Mouse (Mus musculus): Measurements from ENCODE around the gene Ergic1. TPM values are rescaled to one million over a fixed set of nuclear protein-coding genes. Genes with fewer than 3 reads are reported as not detected.

Ergic1 gene
- polyA plus RNA-seq, 1 experiment = 35.7 TPM

DNA sequence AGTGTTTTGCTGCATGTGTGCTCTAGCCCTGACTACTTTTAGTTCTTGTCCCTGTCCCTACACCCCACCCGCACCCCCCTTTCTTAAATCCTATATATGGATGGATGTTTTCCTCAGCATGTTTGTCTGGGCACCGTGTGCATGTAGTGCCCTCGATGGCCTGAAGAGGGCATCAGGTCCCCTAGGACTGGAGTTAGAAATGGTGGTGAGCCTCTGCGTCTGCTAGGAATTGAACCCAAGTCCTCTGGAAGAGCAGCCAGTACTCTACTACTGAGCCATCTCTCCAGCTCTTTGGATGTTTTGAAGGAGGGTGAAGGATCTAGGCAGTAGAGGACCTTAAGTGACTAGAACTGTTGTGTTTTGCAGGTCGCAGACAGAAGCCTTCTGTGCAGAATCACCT lies 137.6 kb downstream of the Ergic1 start:
- TF ChIP-seq GATA1 (IDR thresholded peaks at IDR 0.05; ENCODE audit: low read length) = no peak

DNA sequence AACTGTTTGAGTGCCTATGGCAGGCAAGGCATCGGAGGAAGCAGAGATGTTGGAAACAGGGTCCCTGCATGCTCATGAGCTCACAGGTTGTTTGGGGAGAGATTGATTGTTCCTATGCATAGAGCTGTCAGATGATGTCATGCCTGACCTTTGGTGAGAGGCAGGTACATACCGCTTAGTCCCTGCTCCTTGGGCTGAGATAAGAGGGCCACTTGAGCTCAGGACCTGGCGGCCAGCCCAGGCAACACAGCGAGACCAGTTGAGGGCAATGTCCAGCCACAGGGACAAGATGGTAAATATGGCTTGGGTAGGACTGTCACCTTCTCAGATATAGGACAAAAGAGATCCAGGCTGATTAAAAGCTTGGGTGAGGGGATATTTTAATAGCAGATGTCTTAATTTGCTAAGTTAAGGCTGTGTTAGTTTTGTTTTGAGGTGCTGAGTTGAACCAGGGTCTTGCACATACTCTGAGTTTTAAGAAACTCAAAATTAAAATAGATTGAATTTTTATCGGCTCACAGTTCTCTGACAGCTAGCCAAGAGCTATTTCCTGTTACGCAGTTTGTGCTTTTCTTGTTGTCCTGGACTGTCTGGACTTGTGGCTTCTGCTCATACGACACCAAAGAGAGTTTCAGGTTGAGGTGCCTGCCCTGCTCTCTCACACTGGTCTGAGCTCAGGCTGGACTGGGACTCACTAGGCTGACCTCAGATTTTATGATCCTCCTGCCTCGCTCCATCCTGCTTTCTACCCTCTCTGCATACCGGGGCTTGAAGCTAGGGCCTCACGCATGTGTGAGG lies 138.7 kb downstream of the Ergic1 start:
- TF ChIP-seq GATA1 (IDR thresholded peaks at IDR 0.05; ENCODE audit: low read length) = no peak

- TF ChIP-seq GATA1 (IDR thresholded peaks at IDR 0.05; ENCODE audit: low read length) = no peak
These were observed 140.3 kb downstream of the Ergic1 start for GRCm38 (mm10) chr17:26701565-26701964.

- TF ChIP-seq GATA1 (IDR thresholded peaks at IDR 0.05; ENCODE audit: low read length) = no peak
These were observed 141.3 kb downstream of the Ergic1 start for GRCm38 (mm10) chr17:26702621-26703020.

GRCm38 (mm10) chr17:26703671-26704070 lies 142.4 kb downstream of the Ergic1 start:
- TF ChIP-seq GATA1 (IDR thresholded peaks at IDR 0.05; ENCODE audit: low read length) = no peak

DNA sequence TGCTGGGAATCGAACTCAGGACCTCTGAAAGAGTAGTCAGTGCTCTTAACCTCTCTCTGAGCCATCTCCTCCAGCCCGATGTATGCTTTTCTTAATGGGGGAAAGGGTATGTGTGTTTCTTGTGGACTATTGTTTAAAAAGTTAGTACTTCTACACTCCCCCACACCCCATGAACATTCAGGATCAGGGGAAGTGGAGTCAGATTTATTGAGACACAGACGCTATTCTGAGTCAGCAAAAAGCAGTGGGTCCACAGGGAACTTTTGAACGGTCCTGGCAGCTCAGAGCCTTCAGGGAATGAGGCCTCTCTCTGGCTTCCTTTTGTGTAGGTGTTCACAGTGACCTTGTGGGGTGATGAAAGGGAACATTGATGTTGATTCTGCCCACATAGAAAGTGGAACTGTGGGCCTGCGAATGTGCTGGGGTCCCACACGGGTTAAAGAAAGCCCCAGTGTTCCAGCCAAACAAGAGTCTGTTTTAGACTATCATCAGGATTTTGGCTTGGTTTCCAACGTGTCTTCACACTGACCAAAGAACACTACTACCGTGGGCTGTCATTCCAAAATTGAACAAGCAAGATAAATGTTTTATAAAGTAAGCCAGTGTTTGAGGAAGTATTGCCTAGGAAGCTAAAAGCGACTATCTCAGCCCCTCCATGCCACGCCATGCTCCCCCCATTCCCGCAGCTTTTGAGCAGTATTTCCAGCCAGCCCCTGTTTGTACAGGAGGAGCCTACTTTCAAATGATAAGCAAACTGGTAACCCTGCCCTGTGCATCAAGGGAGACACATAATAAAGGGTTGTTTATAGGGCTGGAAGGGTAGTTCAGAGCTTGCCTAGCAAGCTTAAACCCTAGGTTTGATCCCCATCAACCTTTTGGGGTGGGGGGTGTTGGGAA lies 144.4 kb downstream of the Ergic1 start:
- no peak for TF ChIP-seq GATA1 (IDR thresholded peaks at IDR 0.05; ENCODE audit: low read length)

Other genes starting within 250 kb of the Ergic1 start
- not detected in 2 replicates for gene Neurl1b, start 146.7 kb upstream of the Ergic1 start, polyA plus RNA-seq (2012)
- gene Dusp1, start 639 bp downstream of the Ergic1 start, polyA plus RNA-seq (2012) = 5.2 and 5.5 TPM in 2 replicates
- gene Atp6v0e, start 101.7 kb downstream of the Ergic1 start, polyA plus RNA-seq (2012) = 12.1 and 15.5 TPM in 2 replicates
- 1.6 and 1.7 TPM in 2 replicates for gene Crebrf, start 154.2 kb downstream of the Ergic1 start, polyA plus RNA-seq (2012)
- gene Bnip1, start 219.6 kb downstream of the Ergic1 start, polyA plus RNA-seq (2012) = 27.5 and 34.4 TPM in 2 replicates